Mouse (Mus musculus): Measurements from ENCODE around the gene Cfap61.

DNA sequence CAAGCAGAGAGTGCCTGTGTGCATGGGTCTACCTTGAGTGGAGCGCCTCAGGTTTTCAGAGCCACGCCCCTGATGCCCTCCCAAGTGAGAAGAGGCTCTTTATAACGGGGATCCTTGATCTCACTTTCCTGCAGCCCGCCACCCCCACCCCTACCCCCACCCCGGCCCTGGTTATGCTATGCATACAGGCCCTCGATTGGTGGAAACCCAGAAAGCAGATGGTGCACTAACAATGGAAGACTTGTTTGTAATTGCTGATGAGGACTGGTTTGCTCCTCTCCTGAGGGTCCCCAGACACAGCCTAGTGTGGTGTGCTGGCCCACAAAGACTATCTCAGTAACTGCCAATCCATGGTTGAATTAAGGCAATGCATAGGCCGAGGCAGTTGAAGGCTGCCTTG lies 314.4 kb downstream of the Cfap61 start:
- TF ChIP-seq CTCF (IDR thresholded peaks at IDR 0.05) (no peak), POLR2A (IDR thresholded peaks at IDR 0.05; ENCODE audit: insufficient read depth, low read depth, low read length) (no peak), EP300 (IDR thresholded peaks at IDR 0.05; ENCODE audit: insufficient read depth, low read depth, low read length) (no peak)

Measured in heart, adult 2 months (tissue).